Mouse (Mus musculus) kidney, adult 2 months (tissue): ENCODE results near the gene Adam11.

Experiments
- CTCF ChIP-seq: fragments of 200-500 bp; conservative IDR thresholded peaks from 2 replicates; pipeline ENCODE4 v1.5.1; 2011; ENCODE audit warnings: low read depth, mild to moderate bottlenecking, control low read depth, low read length, moderate library complexity, mixed read lengths; ENCODE audit not compliant: insufficient read depth, insufficient read length
- POLR2A ChIP-seq: fragments of 200-500 bp; IDR thresholded peaks from one replicate; pipeline ENCODE4 v1.6.1; 2011; ENCODE audit warnings: low read depth, low read length, control low read depth

DNA sequence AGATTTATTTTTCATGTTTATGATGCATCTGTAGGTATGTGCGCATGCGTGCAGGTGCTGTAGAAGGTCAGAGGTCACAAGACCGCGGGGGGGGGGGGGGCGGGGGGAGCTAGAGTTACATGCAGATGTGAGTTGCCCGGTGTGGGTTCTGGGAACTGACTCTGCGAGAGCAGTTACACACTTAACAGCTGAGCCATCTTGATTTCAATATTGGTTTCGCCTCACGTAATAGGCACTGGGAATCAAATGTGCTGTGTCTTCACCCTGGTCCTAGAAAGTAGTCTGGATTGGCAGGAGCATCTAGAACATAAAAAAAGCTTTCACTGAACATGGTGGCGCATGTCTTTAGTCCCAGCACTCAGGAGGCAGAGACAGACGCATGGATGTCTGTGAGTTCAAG, 20.6 kb upstream of the Adam11 start:
- TF ChIP-seq POLR2A (no peak), CTCF (no peak)
